15 mouse cellular contexts compared by ENCODE assay signal in genomic region chr19:41613325-41614087, GRCm38 (mm10). TPM values are rescaled to one million over a fixed set of nuclear protein-coding genes. Genes with fewer than 3 reads are reported as not detected.
DNase-seq lines count a peak whose midpoint lies in the region; ATAC-seq and TF ChIP-seq lines count a peak whose summit lies in the region.
"Had no signal": no experiment of that assay in that cellular context is flagged by ENCODE, and none has a peak within 500 bp of the region (broad histone marks: within the 10 kb centered on the region; RNA-seq: fewer than 3 reads in every experiment).

No protein-coding gene starts in this region.

- H3K4me2 ChIP-seq in embryonic facial prominence, embryonic 14.5 days (ENCODE audit: low read depth, low read length) = no peak overlapping the region
- H3K4me2 ChIP-seq in hindbrain, embryonic 16.5 days (ENCODE audit: low read length) = peak overlapping the region; percentile 33; the same call in 1 of the 2 replicates
- peak overlapping the region; percentile 6; the same call in 1 of the 2 replicates for H3K4me2 ChIP-seq in midbrain, postnatal 0 days (ENCODE audit: low read depth, low read length, poor library complexity, severe bottlenecking)
- H3K4me2 ChIP-seq: heart, embryonic 15.5 days had no signal

- DNase-seq in brain, embryonic 14.5 days (ENCODE audit: low read depth) = peak; percentile 90
- peak; percentile 70 for DNase-seq in embryonic facial prominence, embryonic 14.5 days (ENCODE audit: low spot score)
- DNase-seq in midbrain, postnatal 0 days (ENCODE audit: low spot score) = peak; percentile 57
- DNase-seq in heart, adult 11 months = no peak
- no peak for DNase-seq in frontal cortex, postnatal 36 days (ENCODE audit: low spot score in 2 of 2)
- DNase-seq in cerebellum, adult 11-12 months = no peak
- DNase-seq in yolk sac, embryonic 10.5 days (ENCODE audit: low spot score) = no peak
- DNase-seq: adrenal gland, adult 2 months; cerebellum, adult 8-10 months; kidney, postnatal 14 days; liver; right cerebral cortex, adult 18-20 months; thymus, postnatal 4 days had no signal

- H3K4me3 ChIP-seq in embryonic facial prominence, embryonic 14.5 days (ENCODE audit: low read depth, low read length) = no peak overlapping the region
- H3K4me3 ChIP-seq in hindbrain, embryonic 16.5 days (ENCODE audit: low read length) = no peak overlapping the region
- H3K4me3 ChIP-seq in midbrain, postnatal 0 days (ENCODE audit: low read depth, low read length) = no peak overlapping the region
- H3K4me3 ChIP-seq: heart, embryonic 15.5 days had no signal

- H3K4me1 ChIP-seq in embryonic facial prominence, embryonic 14.5 days (ENCODE audit: control insufficient read depth, insufficient read depth, low read length) = peaks cover 25% of the 10 kb centered on the region
- peaks cover 26% of the 10 kb centered on the region for H3K4me1 ChIP-seq in hindbrain, embryonic 16.5 days (ENCODE audit: control insufficient read depth, insufficient read depth, low read depth, low read length)
- H3K4me1 ChIP-seq in midbrain, postnatal 0 days (ENCODE audit: insufficient read depth, low read length) = 0 out of 2 replicates have a peak, but pooled peaks cover 4% of the 10 kb centered on the region

- peaks cover 14% of the 10 kb centered on the region for H3K27me3 ChIP-seq in embryonic facial prominence, embryonic 14.5 days (replicated peaks; ENCODE audit: control insufficient read depth, insufficient read depth, low read length)
- H3K27me3 ChIP-seq in hindbrain, embryonic 16.5 days (replicated peaks; ENCODE audit: control insufficient read depth, insufficient read depth, low read length) = no peaks in the 10 kb centered on the region; the same call in 1 of the 2 replicates
- H3K27me3 ChIP-seq in midbrain, postnatal 0 days (ENCODE audit: insufficient read depth, low read length) = no peaks in the 10 kb centered on the region

- H3K9ac ChIP-seq in embryonic facial prominence, embryonic 14.5 days (ENCODE audit: low read depth, low read length) = no peak overlapping the region
- no peak overlapping the region for H3K9ac ChIP-seq in hindbrain, embryonic 16.5 days (ENCODE audit: low read depth, low read length)
- H3K9ac ChIP-seq in midbrain, postnatal 0 days (replicated peaks; ENCODE audit: low read length, poor library complexity, severe bottlenecking) = no peak overlapping the region
- H3K9ac ChIP-seq: heart, embryonic 15.5 days had no signal

- no peaks in the 10 kb centered on the region for H3K36me3 ChIP-seq in embryonic facial prominence, embryonic 14.5 days (ENCODE audit: control insufficient read depth, insufficient read depth, low read length)
- H3K36me3 ChIP-seq in hindbrain, embryonic 16.5 days (ENCODE audit: control insufficient read depth, insufficient read depth, low read length) = peaks cover 5% of the 10 kb centered on the region
- H3K36me3 ChIP-seq in midbrain, postnatal 0 days (ENCODE audit: insufficient read depth, low read length) = peaks cover 6% of the 10 kb centered on the region; the same call in 1 of the 2 replicates
- H3K36me3 ChIP-seq: heart, embryonic 15.5 days had no signal

- ATAC-seq in embryonic facial prominence, embryonic 14.5 days (ENCODE audit: low read depth) = peak; percentile 47; the same call in 1 of the 2 replicates
- peak; percentile 74 for ATAC-seq in hindbrain, embryonic 16.5 days
- no peak for ATAC-seq in midbrain, postnatal 0 days (ENCODE audit: low FRiP score)

- no peak for TF ChIP-seq CTCF in brain, embryonic 14.5 days (IDR thresholded peaks at IDR 0.05; ENCODE audit: borderline replicate concordance, extremely low read depth, insufficient read depth, insufficient read length)
- no peak for TF ChIP-seq CTCF in midbrain, postnatal 0 days (IDR thresholded peaks at IDR 0.05)

- TF ChIP-seq POLR2A in brain, embryonic 14.5 days (IDR thresholded peaks at IDR 0.05; ENCODE audit: borderline replicate concordance, extremely low read depth, insufficient read depth, insufficient read length, poor library complexity, severe bottlenecking) = no peak

- no peak overlapping the region for H3K27ac ChIP-seq in embryonic facial prominence, embryonic 14.5 days (replicated peaks; ENCODE audit: low read depth, low read length)
- peak overlapping the region; percentile 40; the same call in 1 of the 2 replicates for H3K27ac ChIP-seq in hindbrain, embryonic 16.5 days (ENCODE audit: low read depth, low read length)
- peak overlapping the region; percentile 57; the same call in 1 of the 2 replicates for H3K27ac ChIP-seq in midbrain, postnatal 0 days (ENCODE audit: low read depth, low read length)
- H3K27ac ChIP-seq: heart, embryonic 15.5 days had no signal

- H3K9me3 ChIP-seq in embryonic facial prominence, embryonic 14.5 days (ENCODE audit: control insufficient read depth, low read length) = no peaks in the 10 kb centered on the region
- no peaks in the 10 kb centered on the region for H3K9me3 ChIP-seq in hindbrain, embryonic 16.5 days (ENCODE audit: control insufficient read depth, low read length)
- no peaks in the 10 kb centered on the region for H3K9me3 ChIP-seq in midbrain, postnatal 0 days (ENCODE audit: low read length)
- H3K9me3 ChIP-seq: heart, embryonic 15.5 days had no signal

- WGBS in embryonic facial prominence, embryonic 14.5 days = 28% methylated on average over 16 of the region's 16 CpGs
- WGBS in hindbrain, embryonic 16.5 days = 22% methylated on average over 16 of the region's 16 CpGs
- WGBS in midbrain, postnatal 0 days = 19% methylated on average over 16 of the region's 16 CpGs

RNA-seq across cellular contexts. Expression of gene Gm340, which starts 31.3 kb away (rescaled TPM):
- 1.8 and 3.2 TPM in 2 replicates for polyA plus RNA-seq in brain, embryonic 14.5 days (2012; rRNA removed)
- polyA plus RNA-seq in embryonic facial prominence, embryonic 14.5 days (2014; fragmentation: Nextera tagmentation; extraction: Ambion mirVana) = 3.5 and 3.8 TPM in 2 replicates
- polyA plus RNA-seq in hindbrain, embryonic 16.5 days (2015; fragmentation: Nextera tagmentation; extraction: Ambion mirVana) = 1.6 and 1.7 TPM in 2 replicates
- total RNA-seq in midbrain, postnatal 0 days (2014; rRNA removed) = 6.4 and 6.8 TPM in 2 replicates
- 1.1 TPM in 2 replicates for polyA plus RNA-seq in midbrain, postnatal 0 days (2015; fragmentation: Nextera tagmentation; extraction: Ambion mirVana)

Comparison
In these comparisons a context has a peak if more than half of its experiments do, and no peak if none do; other contexts are left out.
1. DNase-seq: peak in brain, embryonic 14.5 days (single experiment), embryonic facial prominence, embryonic 14.5 days (single experiment) and midbrain, postnatal 0 days (single experiment); none in heart, adult 11 months (single experiment), frontal cortex, postnatal 36 days (0 of 2), cerebellum, adult 11-12 months (single experiment) and yolk sac, embryonic 10.5 days (single experiment).